Comparison of ENCODE assay signal across 8 mouse cellular contexts in genomic region chr7:138848028-138848920, GRCm38 (mm10). TPM values are rescaled to one million over a fixed set of nuclear protein-coding genes. Genes with fewer than 3 reads are reported as not detected.
DNase-seq lines count a peak whose midpoint lies in the region; ATAC-seq and TF ChIP-seq lines count a peak whose summit lies in the region.

No protein-coding gene starts in this region.

- no peak for TF ChIP-seq CTCF in cortical plate, adult 2 months (IDR thresholded peaks at IDR 0.05; ENCODE audit: extremely low read depth, insufficient read depth, low read length)
- TF ChIP-seq CTCF in hindbrain, postnatal 0 days (IDR thresholded peaks at IDR 0.05; ENCODE audit: low read depth), result no peak
- TF ChIP-seq CTCF in midbrain, postnatal 0 days (IDR thresholded peaks at IDR 0.05), result no peak

- peak overlapping the region; percentile 96; the same call in 1 of the 2 replicates for H3K4me3 ChIP-seq in kidney, embryonic 14.5 days (ENCODE audit: low read length)
- peak overlapping the region; percentile 80; the same call in 1 of the 2 replicates for H3K4me3 ChIP-seq in cortical plate, adult 2 months (ENCODE audit: insufficient read depth, low read length)
- H3K4me3 ChIP-seq in hindbrain, postnatal 0 days (ENCODE audit: low read length), result peak overlapping the region; percentile 97; the same call in 1 of the 2 replicates
- peak overlapping the region; percentile 100 for H3K4me3 ChIP-seq in midbrain, postnatal 0 days (ENCODE audit: low read depth, low read length)

- peaks cover 21% of the 10 kb centered on the region for H3K4me1 ChIP-seq in kidney, embryonic 14.5 days (ENCODE audit: control insufficient read depth, insufficient read depth, low read length)
- peaks cover 18% of the 10 kb centered on the region for H3K4me1 ChIP-seq in cortical plate, adult 2 months (ENCODE audit: control insufficient read depth, insufficient read depth, low read length)
- H3K4me1 ChIP-seq in hindbrain, postnatal 0 days (ENCODE audit: insufficient read depth, low read length), result peaks cover 32% of the 10 kb centered on the region
- peaks cover 12% of the 10 kb centered on the region for H3K4me1 ChIP-seq in midbrain, postnatal 0 days (ENCODE audit: insufficient read depth, low read length)

- peak overlapping the region; percentile 87; the same call in 1 of the 2 replicates for H3K4me2 ChIP-seq in kidney, embryonic 14.5 days (replicated peaks; ENCODE audit: low read depth, low read length)
- peak overlapping the region; percentile 97 for H3K4me2 ChIP-seq in hindbrain, postnatal 0 days (ENCODE audit: low read depth, low read length)
- H3K4me2 ChIP-seq in midbrain, postnatal 0 days (ENCODE audit: low read depth, low read length, poor library complexity, severe bottlenecking), result peak overlapping the region; percentile 70

- H3K9ac ChIP-seq in kidney, embryonic 14.5 days (ENCODE audit: low read depth, low read length), result peak overlapping the region; percentile 93; the same call in 1 of the 2 replicates
- H3K9ac ChIP-seq in hindbrain, postnatal 0 days (replicated peaks; ENCODE audit: low read length), result no peak overlapping the region
- H3K9ac ChIP-seq in midbrain, postnatal 0 days (replicated peaks; ENCODE audit: low read length, poor library complexity, severe bottlenecking), result no peak overlapping the region

- 88% methylated on average over 7 of the region's 7 CpGs for WGBS in kidney, embryonic 14.5 days
- 76% methylated on average over 7 of the region's 7 CpGs for WGBS in hindbrain, postnatal 0 days
- 78% methylated on average over 7 of the region's 7 CpGs for WGBS in midbrain, postnatal 0 days

- no peak for ATAC-seq in kidney, embryonic 14.5 days (ENCODE audit: low FRiP score, low TSS enrichment)
- no peak for ATAC-seq in hindbrain, postnatal 0 days
- no peak for ATAC-seq in midbrain, postnatal 0 days (ENCODE audit: low FRiP score)

- no peak overlapping the region for H3K27ac ChIP-seq in kidney, embryonic 14.5 days (ENCODE audit: low read depth, low read length)
- no peak overlapping the region for H3K27ac ChIP-seq in cortical plate, adult 2 months (ENCODE audit: insufficient read depth, low read length)
- no peak overlapping the region for H3K27ac ChIP-seq in hindbrain, postnatal 0 days
- H3K27ac ChIP-seq in midbrain, postnatal 0 days (ENCODE audit: low read depth, low read length), result no peak overlapping the region

- TF ChIP-seq POLR2A in cortical plate, adult 2 months (IDR thresholded peaks at IDR 0.05; ENCODE audit: extremely low read depth, insufficient read depth, low read length), result no peak

- DNase-seq in kidney, adult 8-10 months, result no peak
- no peak for DNase-seq in hindbrain, postnatal 0 days (ENCODE audit: low spot score)
- DNase-seq in midbrain, postnatal 0 days (ENCODE audit: low spot score), result no peak
- no peak for DNase-seq in retina, postnatal 1 day
- no peak for DNase-seq in left cerebral cortex, adult 9 months (ENCODE audit: low spot score in 2 of 2)
- DNase-seq in yolk sac, embryonic 10.5 days (ENCODE audit: low spot score), result no peak

- H3K9me3 ChIP-seq in kidney, embryonic 14.5 days (ENCODE audit: control insufficient read depth, low read length), result no peaks in the 10 kb centered on the region
- no peaks in the 10 kb centered on the region for H3K9me3 ChIP-seq in hindbrain, postnatal 0 days (ENCODE audit: low read length)
- no peaks in the 10 kb centered on the region for H3K9me3 ChIP-seq in midbrain, postnatal 0 days (ENCODE audit: low read length)

- H3K27me3 ChIP-seq in kidney, embryonic 14.5 days (ENCODE audit: control insufficient read depth, insufficient read depth, low read length), result no peaks in the 10 kb centered on the region
- H3K27me3 ChIP-seq in hindbrain, postnatal 0 days (ENCODE audit: insufficient read depth, low read length), result no peaks in the 10 kb centered on the region
- H3K27me3 ChIP-seq in midbrain, postnatal 0 days (ENCODE audit: insufficient read depth, low read length), result no peaks in the 10 kb centered on the region

- peaks cover 19% of the 10 kb centered on the region for H3K36me3 ChIP-seq in kidney, embryonic 14.5 days (ENCODE audit: control insufficient read depth, insufficient read depth, low read length)
- H3K36me3 ChIP-seq in hindbrain, postnatal 0 days (ENCODE audit: insufficient read depth, low read length), result peaks cover under 1% of the 10 kb centered on the region; the same call in 1 of the 2 replicates
- H3K36me3 ChIP-seq in midbrain, postnatal 0 days (ENCODE audit: insufficient read depth, low read length), result peaks cover 3% of the 10 kb centered on the region

RNA-seq across cellular contexts. Expression of gene Mapk1ip1, which starts 2.2 kb away (rescaled TPM):
- 12.7 and 15.5 TPM in 2 replicates for polyA plus RNA-seq in kidney, embryonic 14.5 days (2014; fragmentation: Nextera tagmentation; extraction: Ambion mirVana)
- 96.8 and 99.6 TPM in 2 replicates for polyA plus RNA-seq in cortical plate, adult 2 months (2012; rRNA removed)
- 40.8 and 46.1 TPM in 2 replicates for total RNA-seq in hindbrain, postnatal 0 days (2014; rRNA removed)
- 30.6 and 32.4 TPM in 2 replicates for polyA plus RNA-seq in hindbrain, postnatal 0 days (2015; fragmentation: Nextera tagmentation; extraction: Ambion mirVana)
- 36.4 and 39.2 TPM in 2 replicates for total RNA-seq in midbrain, postnatal 0 days (2014; rRNA removed)
- polyA plus RNA-seq in midbrain, postnatal 0 days (2015; fragmentation: Nextera tagmentation; extraction: Ambion mirVana), result 33.7 TPM in 2 replicates

RNA-seq across cellular contexts. Expression of gene Ppp2r2d, which starts 2.4 kb away (rescaled TPM):
- polyA plus RNA-seq in kidney, embryonic 14.5 days (2014; fragmentation: Nextera tagmentation; extraction: Ambion mirVana), result 40.8 and 48.5 TPM in 2 replicates
- polyA plus RNA-seq in cortical plate, adult 2 months (2012; rRNA removed), result 63.1 and 64.6 TPM in 2 replicates
- total RNA-seq in hindbrain, postnatal 0 days (2014; rRNA removed), result 67.0 and 70.8 TPM in 2 replicates
- 97.3 and 99.5 TPM in 2 replicates for polyA plus RNA-seq in hindbrain, postnatal 0 days (2015; fragmentation: Nextera tagmentation; extraction: Ambion mirVana)
- total RNA-seq in midbrain, postnatal 0 days (2014; rRNA removed), result 91.5 and 92.7 TPM in 2 replicates
- polyA plus RNA-seq in midbrain, postnatal 0 days (2015; fragmentation: Nextera tagmentation; extraction: Ambion mirVana), result 100 and 109 TPM in 2 replicates
